Mouse (Mus musculus) R1 (cell line): ENCODE data around the gene Btg3.
A peak's percentile ranks its signal among the peaks of the same experiment; 100 is the strongest.

Experiments used
- DNase-seq: peaks from one replicate; pipeline ENCODE4 v3.0.0-alpha.2; 2018; ENCODE audit warnings: low read depth, low spot score

Gene Btg3

GRCm38 (mm10) chr16:78301183-78301830 lies 75.7 kb downstream of the Btg3 start, which contains the start of gene Cxadr:
TSS of gene Cxadr (plus strand) at chr16:78301489.
- DNase-seq: peak; percentile 95

DNA sequence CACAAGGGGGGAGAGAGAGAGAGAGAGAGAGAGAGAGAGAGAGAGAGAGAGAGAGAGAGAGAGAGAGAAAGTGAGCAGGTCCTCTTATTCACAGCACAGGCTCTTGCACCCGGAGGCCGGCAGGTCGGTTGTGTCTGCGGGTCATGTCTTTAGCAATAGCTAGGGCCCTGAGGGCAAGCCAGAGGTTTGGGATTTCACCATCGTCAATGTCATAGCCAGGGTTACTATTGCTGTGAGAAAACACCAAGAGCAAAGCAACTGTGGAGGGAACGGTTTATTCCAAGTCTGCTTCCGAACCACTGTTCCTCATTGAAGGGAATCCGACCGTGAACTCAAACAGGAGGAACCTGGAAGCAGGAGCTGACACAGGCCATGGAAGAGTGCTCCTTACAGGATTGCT lies 80.9 kb downstream of the Btg3 start:
- no peak for DNase-seq

GRCm38 (mm10) chr16:78295601-78296000 lies 81.4 kb downstream of the Btg3 start:
- no peak for DNase-seq

DNA sequence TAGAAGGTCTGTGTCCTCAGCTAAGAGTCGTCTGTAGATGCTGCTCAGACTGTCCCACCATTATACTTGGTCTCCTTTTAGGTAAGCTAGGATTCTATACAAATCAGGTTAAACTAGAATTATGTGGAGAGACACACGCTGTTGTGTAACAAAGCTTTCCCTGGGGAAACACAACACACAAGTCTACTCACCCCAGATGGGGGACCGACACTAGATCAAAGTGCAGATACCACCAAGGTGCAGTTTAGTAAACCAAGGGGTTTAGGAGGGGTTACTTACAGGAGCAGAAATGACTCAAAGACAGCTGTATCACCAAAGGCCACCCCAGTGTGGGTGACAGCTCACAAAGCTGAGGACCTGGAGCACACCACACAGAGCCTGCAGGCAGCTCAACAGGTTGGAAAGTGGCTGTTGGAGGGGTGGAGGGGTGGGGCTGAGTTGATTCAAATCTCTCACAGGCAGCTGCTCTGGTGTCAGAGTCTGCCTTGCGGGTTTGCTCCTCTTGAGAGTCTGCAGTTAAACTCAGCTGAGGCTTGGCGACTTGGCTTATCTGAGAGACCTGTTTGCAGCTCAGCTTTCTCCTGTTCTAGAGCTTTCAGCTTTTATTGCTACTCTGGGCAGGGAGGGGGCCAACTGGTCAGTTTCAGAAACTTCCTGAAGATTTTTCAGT lies 82.3 kb downstream of the Btg3 start:
- DNase-seq: no peak

DNA sequence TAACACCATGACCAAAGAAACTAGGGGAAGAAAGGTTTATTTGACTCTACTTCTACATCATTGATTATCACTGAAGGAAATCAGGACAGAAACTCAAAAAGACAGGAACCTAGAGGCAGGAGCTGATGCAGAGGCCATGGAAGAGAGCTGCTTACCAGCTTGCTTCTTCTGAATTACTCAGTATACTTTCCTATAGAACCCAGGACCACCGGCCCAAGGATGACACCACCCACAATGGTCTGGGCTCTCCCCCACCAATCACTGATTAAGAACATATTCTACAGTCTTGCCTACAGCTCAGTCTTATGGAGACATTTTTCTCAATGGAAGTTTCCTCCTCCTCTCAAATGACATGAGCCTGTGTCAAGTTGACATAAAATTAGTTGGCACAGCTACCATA lies 82.9 kb downstream of the Btg3 start:
- no peak for DNase-seq

DNA sequence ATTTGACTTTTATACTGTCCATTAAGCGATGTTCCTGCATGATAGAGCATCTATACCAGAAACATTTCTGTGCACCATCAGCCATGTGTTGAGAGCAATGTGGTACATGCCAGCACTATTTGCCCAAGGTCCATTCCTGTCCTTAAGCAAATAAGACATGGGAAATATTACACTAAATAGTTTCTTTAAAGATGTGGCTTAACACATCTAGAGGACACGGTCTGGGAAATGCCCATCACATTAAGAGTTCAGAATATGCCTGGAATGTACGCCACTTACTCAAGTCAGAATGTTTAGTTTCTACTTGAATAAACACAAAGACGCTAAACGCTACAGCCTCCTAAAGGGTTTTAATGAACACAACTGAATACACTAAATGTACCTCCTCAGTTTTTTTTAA lies 93.8 kb downstream of the Btg3 start:
- DNase-seq: no peak
